Mouse (Mus musculus) layer of hippocampus, adult 2 months (tissue): ENCODE measurements around the gene Nmnat1. TPM values are rescaled to one million over a fixed set of nuclear protein-coding genes. Genes with fewer than 3 reads are reported as not detected.
"Not testable (repeated sequence)": the region's sequence is repeated elsewhere in the genome, so short reads cannot be mapped to it uniquely, and the experiment has no call there.

Experiments used
- DNase-seq, 2 experiments: peaks; one replicate each; pipeline ENCODE4 v3.0.0; 2022; ENCODE audit warnings: low spot score in 2 of 2
- H3K27ac ChIP-seq: fragments of 200-600 bp; 2 replicates; pipeline ENCODE4 v1.8.1; 2022
- H3K4me3 ChIP-seq: fragments of 200-600 bp; 2 replicates; pipeline ENCODE4 v1.8.1; 2022; ENCODE audit warnings: mild to moderate bottlenecking
- CTCF ChIP-seq: fragments of 200-600 bp; conservative IDR thresholded peaks from 2 replicates; pipeline ENCODE4 v1.8.1; 2022; ENCODE audit warnings: antibody characterized with exemption, mild to moderate bottlenecking, moderate library complexity
- total RNA-seq, 2 experiments: library from RNA; stranded (reverse); gene quantifications; 2 replicates each; pipeline ENCODE4 v1.2.3; 2021

Nmnat1 gene
- total RNA-seq, 2 experiments from 2014 or later, result 8.9 to 9.0 TPM

GRCm38 (mm10) chr4:149453656-149454055 lies 31.3 kb downstream of the Nmnat1 start:
- Histone ChIP-seq H3K4me3 (no peak overlapping the region), H3K27ac (no peak overlapping the region)
- DNase-seq, result no peak
- peak; percentile 71 for TF ChIP-seq CTCF

GRCm38 (mm10) chr4:149450636-149451035 lies 34.4 kb downstream of the Nmnat1 start:
- H3K4me3 ChIP-seq, result no peak overlapping the region
- H3K27ac ChIP-seq, result no peak overlapping the region
- no peak for TF ChIP-seq CTCF
- no peak for DNase-seq

GRCm38 (mm10) chr4:149446309-149446708 lies 38.7 kb downstream of the Nmnat1 start:
- DNase-seq, result no peak
- TF ChIP-seq CTCF, result no peak
- Histone ChIP-seq H3K4me3 (no peak overlapping the region), H3K27ac (peak overlapping the region; percentile 89; the same call in 1 of the 2 replicates)

GRCm38 (mm10) chr4:149445868-149446267 lies 39.1 kb downstream of the Nmnat1 start:
- Histone ChIP-seq H3K27ac (peak overlapping the region; percentile 89), H3K4me3 (peak overlapping the region; percentile 45)
- TF ChIP-seq CTCF, result no peak
- no peak for DNase-seq

- H3K27ac ChIP-seq, result peak overlapping the region; percentile 89
Observed at GRCm38 (mm10) chr4:149444964-149445701, 39.9 kb downstream of the Nmnat1 start.

GRCm38 (mm10) chr4:149444465-149444864 lies 40.5 kb downstream of the Nmnat1 start:
- Histone ChIP-seq H3K27ac (no peak overlapping the region), H3K4me3 (no peak overlapping the region)
- no peak for TF ChIP-seq CTCF
- DNase-seq, result no peak

More at GRCm38 (mm10) chr4:149444964-149445701, 39.9 kb downstream of the Nmnat1 start:
- H3K4me3 ChIP-seq, result peak overlapping the region; percentile 45
- TF ChIP-seq CTCF, result peak; percentile 85
- DNase-seq, result peak; percentile 77 to 84

- H3K27ac ChIP-seq, result no peak overlapping the region
- TF ChIP-seq CTCF, result no peak
- no peak overlapping the region for H3K4me3 ChIP-seq
- no peak for DNase-seq
Observed at GRCm38 (mm10) chr4:149442436-149442835, 42.6 kb downstream of the Nmnat1 start.

GRCm38 (mm10) chr4:149440576-149440975 lies 44.4 kb downstream of the Nmnat1 start:
- no peak for DNase-seq
- Histone ChIP-seq H3K4me3 (no peak overlapping the region), H3K27ac (no peak overlapping the region)
- no peak for TF ChIP-seq CTCF

- H3K4me3 ChIP-seq, DNase-seq, H3K27ac ChIP-seq: not testable (repeated sequence)
Observed at GRCm38 (mm10) chr4:149431887-149432286, 53.1 kb downstream of the Nmnat1 start.

- Histone ChIP-seq H3K27ac (no peak overlapping the region), H3K4me3 (no peak overlapping the region)
- no peak for DNase-seq
- TF ChIP-seq CTCF, result no peak
Observed at GRCm38 (mm10) chr4:149429592-149429991, 55.4 kb downstream of the Nmnat1 start.

- TF ChIP-seq CTCF, result no peak
- peak; percentile 96 to 98 for DNase-seq
- H3K27ac ChIP-seq, result peak within 1 kb of the TSS; percentile 96
- H3K4me3 ChIP-seq, result peak within 1 kb of the TSS; percentile 88
Observed at GRCm38 (mm10) chr4:149426325-149427199, 58.4 kb downstream of the Nmnat1 start, which contains the start of gene Ube4b. TSS of gene Ube4b (minus strand) at chr4:149426749.

- Histone ChIP-seq H3K4me3 (peak overlapping the region; percentile 88), H3K27ac (peak overlapping the region; percentile 96)
- DNase-seq, result peak in 1 of 2 experiments; percentile 21
- TF ChIP-seq CTCF, result no peak
Observed at GRCm38 (mm10) chr4:149425801-149426292, 59.2 kb downstream of the Nmnat1 start.

GRCm38 (mm10) chr4:149424755-149425154 lies 60.2 kb downstream of the Nmnat1 start:
- DNase-seq, result no peak
- H3K27ac ChIP-seq, result peak overlapping the region; percentile 96
- H3K4me3 ChIP-seq, result peak overlapping the region; percentile 88
- TF ChIP-seq CTCF, result no peak
